Mouse (Mus musculus) midbrain, embryonic 13.5 days (tissue): ENCODE measurements around the gene Zfp91. TPM values are rescaled to one million over a fixed set of nuclear protein-coding genes. Genes with fewer than 3 reads are reported as not detected.
"Not testable (repeated sequence)": the region's sequence is repeated elsewhere in the genome, so short reads cannot be mapped to it uniquely, and the experiment has no call there.

Experiments used
- ATAC-seq: fragments of 200-750 bp; cut with Nextera tagmentation; 2 replicates; pipeline ENCODE4 v1.8.0; 2017; ENCODE audit warnings: mild to moderate bottlenecking, moderate TSS enrichment, moderate library complexity
- H3K27ac ChIP-seq: fragments of 300-500 bp; sonication (generic); 2 replicates; pipeline ENCODE4 v1.5.1; 2015; ENCODE audit warnings: inconsistent platforms, mild to moderate bottlenecking, moderate library complexity
- H3K27me3 ChIP-seq: fragments of 300-500 bp; sonication (generic); 2 replicates; pipeline ENCODE4 v1.6.1; 2015; ENCODE audit warnings: mild to moderate bottlenecking, inconsistent platforms
- H3K36me3 ChIP-seq: fragments of 300-500 bp; sonication (generic); 2 replicates; pipeline ENCODE4 v1.6.1; 2015; ENCODE audit warnings: mild to moderate bottlenecking, inconsistent platforms
- H3K4me1 ChIP-seq: fragments of 300-500 bp; sonication (generic); replicated peaks from 2 replicates; pipeline ENCODE4 v1.6.1; 2015; ENCODE audit warnings: inconsistent platforms
- H3K4me2 ChIP-seq: fragments of 300-500 bp; sonication (generic); replicated peaks from 2 replicates; pipeline ENCODE4 v1.6.1; 2015; ENCODE audit warnings: moderate library complexity, mild to moderate bottlenecking, inconsistent platforms
- H3K4me3 ChIP-seq: fragments of 300-500 bp; sonication (generic); replicated peaks from 2 replicates; pipeline ENCODE4 v1.5.1; 2015; ENCODE audit warnings: mild to moderate bottlenecking, inconsistent platforms
- H3K9ac ChIP-seq: fragments of 300-500 bp; sonication (generic); replicated peaks from 2 replicates; pipeline ENCODE4 v1.6.1; 2015; ENCODE audit warnings: mild to moderate bottlenecking, inconsistent platforms
- H3K9me3 ChIP-seq: fragments of 300-500 bp; sonication (generic); 2 replicates; pipeline ENCODE4 v1.6.1; 2016; ENCODE audit warnings: mild to moderate bottlenecking, inconsistent platforms
- WGBS: fragments of 180-500 bp; shearing (Covaris S2); methylation state at CpG from one replicate; pipeline ENCODE4 v1.1.7; 2015; 5-methylcytosine and 5-hydroxymethylcytosine counted together
- polyA plus RNA-seq: library from polyadenylated mRNA; unstranded; fragments of >200 nt; fragmentation: Nextera tagmentation; extraction: Ambion mirVana; gene quantifications from 2 replicates; pipeline ENCODE4 v1.2.1, GENCODE M21; 2015

The Zfp91 gene
- polyA plus RNA-seq, 1 experiment from 2014 or later: 17.1 TPM

- H3K4me2 ChIP-seq, H3K4me1 ChIP-seq, H3K27me3 ChIP-seq, H3K4me3 ChIP-seq, H3K9ac ChIP-seq, H3K27ac ChIP-seq, H3K9me3 ChIP-seq, ATAC-seq, H3K36me3 ChIP-seq: not testable (repeated sequence)
- WGBS: 95% methylated on average over 7 of the region's 7 CpGs
These were observed 74.3 kb downstream of the Zfp91 start for GRCm38 (mm10) chr19:12721596-12721995.

GRCm38 (mm10) chr19:12720919-12721318 is 75.0 kb downstream of the Zfp91 start:
- H3K27me3 ChIP-seq, H3K4me2 ChIP-seq, H3K27ac ChIP-seq, H3K4me3 ChIP-seq, H3K9me3 ChIP-seq, H3K9ac ChIP-seq, H3K4me1 ChIP-seq, ATAC-seq, H3K36me3 ChIP-seq: not testable (repeated sequence)
- 92% methylated on average over 5 of the region's 5 CpGs for WGBS

GRCm38 (mm10) chr19:12720463-12720862 is 75.5 kb downstream of the Zfp91 start:
- Histone ChIP-seq H3K4me2 (no peak overlapping the region), H3K4me1 (no peaks in the 10 kb centered on the region), H3K36me3 (no peaks in the 10 kb centered on the region), H3K9ac (no peak overlapping the region), H3K27me3 (no peaks in the 10 kb centered on the region), H3K27ac (no peak overlapping the region), H3K4me3 (no peak overlapping the region), H3K9me3 (no peaks in the 10 kb centered on the region)
- no peak for ATAC-seq
- 71% methylated on average over 2 of the region's 2 CpGs for WGBS

- ATAC-seq: no peak
These were observed 76.7 kb downstream of the Zfp91 start for GRCm38 (mm10) chr19:12719189-12719588.

More at GRCm38 (mm10) chr19:12719189-12719588, 76.7 kb downstream of the Zfp91 start:
- no peak overlapping the region for H3K4me2 ChIP-seq
- H3K4me1 ChIP-seq: no peaks in the 10 kb centered on the region
- no peaks in the 10 kb centered on the region for H3K27me3 ChIP-seq
- no peak overlapping the region for H3K4me3 ChIP-seq
- no peaks in the 10 kb centered on the region for H3K36me3 ChIP-seq
- H3K9me3 ChIP-seq: no peaks in the 10 kb centered on the region
- H3K9ac ChIP-seq: no peak overlapping the region
- 87% methylated on average over 6 of the region's 6 CpGs for WGBS
- no peak overlapping the region for H3K27ac ChIP-seq

Other genes with a start within 250 kb of the Zfp91 start
- gene Gm4952, start 196.2 kb downstream of the Zfp91 start, polyA plus RNA-seq: not detected in 2 replicates
- not detected in 2 replicates for gene Glyat, start 162.8 kb downstream of the Zfp91 start, polyA plus RNA-seq
- not detected in 2 replicates for gene Olfr1442, start 125.7 kb downstream of the Zfp91 start, polyA plus RNA-seq
- gene Olfr1443, start 118.0 kb downstream of the Zfp91 start, polyA plus RNA-seq: not detected in 2 replicates
- not detected in 2 replicates for gene Keg1, start 100.3 kb downstream of the Zfp91 start, polyA plus RNA-seq
- 2.0 and 3.1 TPM in 2 replicates for gene Cntf, start 30.5 kb downstream of the Zfp91 start, polyA plus RNA-seq
- gene Lpxn, start 67 bp upstream of the Zfp91 start, polyA plus RNA-seq: 0.89 and 1.3 TPM in 2 replicates
- gene Gm5244, start 50.6 kb upstream of the Zfp91 start, polyA plus RNA-seq: not detected in 2 replicates
- gene Olfr1444, start 61.2 kb upstream of the Zfp91 start, polyA plus RNA-seq: not detected in 2 replicates
- gene Olfr1445, start 87.7 kb upstream of the Zfp91 start, polyA plus RNA-seq: not detected in 2 replicates
- not detected in 2 replicates for gene Olfr1446, start 97.4 kb upstream of the Zfp91 start, polyA plus RNA-seq
- not detected in 2 replicates for gene Olfr1447, start 107.6 kb upstream of the Zfp91 start, polyA plus RNA-seq
- not detected in 2 replicates for gene Olfr1448, start 128.3 kb upstream of the Zfp91 start, polyA plus RNA-seq
- not detected in 2 replicates for gene Olfr1449, start 134.7 kb upstream of the Zfp91 start, polyA plus RNA-seq
- gene Olfr1450, start 154.1 kb upstream of the Zfp91 start, polyA plus RNA-seq: not detected in 2 replicates
- not detected in 2 replicates for gene Olfr1451, start 198.9 kb upstream of the Zfp91 start, polyA plus RNA-seq
- gene Olfr1453, start 232.2 kb upstream of the Zfp91 start, polyA plus RNA-seq: not detected in 2 replicates